Mouse (Mus musculus) forebrain, embryonic 10.5 days (tissue): ENCODE measurements at regions not wholly inside any gene's neighbourhood (a gene's known extent, or its start where the extent isn't known, plus 50 kb on each side); places are given as distances from the start of the nearest gene placed in this dataset.
A peak's percentile ranks its signal among the peaks of the same experiment; 100 is the strongest.

ENCODE experiments used
- DNase-seq: peaks from one replicate; pipeline ENCODE4 v3.0.0-alpha.2; 2017; ENCODE audit warnings: low spot score; ENCODE audit errors: extremely low spot score
- H3K27ac ChIP-seq: fragments of 300-500 bp; sonication (generic); 2 replicates; pipeline ENCODE4 v1.5.1; 2016; ENCODE audit warnings: mild to moderate bottlenecking
- H3K27me3 ChIP-seq: fragments of 300-500 bp; sonication (generic); 2 replicates; pipeline ENCODE4 v1.6.1; 2016; ENCODE audit warnings: mild to moderate bottlenecking; ENCODE audit not compliant: poor library complexity, severe bottlenecking
- H3K36me3 ChIP-seq: fragments of 300-500 bp; sonication (generic); replicated peaks from 2 replicates; pipeline ENCODE4 v1.6.1; 2016; ENCODE audit warnings: mild to moderate bottlenecking, moderate library complexity
- H3K4me1 ChIP-seq: fragments of 300-500 bp; sonication (generic); 2 replicates; pipeline ENCODE4 v1.6.1; 2016
- H3K4me3 ChIP-seq: fragments of 300-500 bp; sonication (generic); 2 replicates; pipeline ENCODE4 v1.5.1; 2016; ENCODE audit warnings: mild to moderate bottlenecking, moderate library complexity
- H3K9me3 ChIP-seq: fragments of 300-500 bp; sonication (generic); 2 replicates; pipeline ENCODE4 v1.6.1; 2016; ENCODE audit warnings: mild to moderate bottlenecking, moderate library complexity
- WGBS: fragments of 180-500 bp; shearing (Covaris S2); methylation state at CpG from one replicate; pipeline ENCODE4 v1.1.7; 2016; 5-methylcytosine and 5-hydroxymethylcytosine counted together

GRCm38 (mm10) chr8:109087781-109088180, 406.0 kb upstream of the Pmfbp1 start:
- DNase-seq, result no peak
- Histone ChIP-seq H3K4me1 (no peaks in the 10 kb centered on the region), H3K36me3 (no peaks in the 10 kb centered on the region), H3K27ac (no peak overlapping the region), H3K27me3 (no peaks in the 10 kb centered on the region), H3K4me3 (no peak overlapping the region), H3K9me3 (no peaks in the 10 kb centered on the region)
- WGBS, result 69% methylated on average over 1 of the region's 1 CpGs

DNA sequence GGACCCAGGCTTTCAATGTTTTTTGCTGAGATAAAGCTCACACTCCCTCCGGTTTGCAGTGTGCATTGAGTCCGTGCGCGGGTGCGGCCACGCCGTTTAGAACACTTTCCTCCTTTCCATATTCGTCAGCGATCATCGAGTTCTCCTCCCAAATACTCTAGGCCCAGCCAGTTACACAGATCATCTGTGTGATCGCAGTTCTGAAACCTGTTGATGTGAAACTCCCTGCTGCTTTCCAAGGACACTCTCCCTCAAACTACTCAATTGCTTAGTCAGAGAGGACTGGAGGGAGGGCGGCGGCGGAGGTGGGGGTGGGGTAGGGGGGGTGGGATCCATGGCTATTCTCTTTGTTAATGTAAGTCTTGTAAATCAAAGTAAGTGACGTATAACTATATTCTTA, 394.2 kb upstream of the Pmfbp1 start:
- Histone ChIP-seq H3K27me3 (no peaks in the 10 kb centered on the region), H3K4me3 (no peak overlapping the region), H3K36me3 (no peaks in the 10 kb centered on the region), H3K4me1 (no peaks in the 10 kb centered on the region), H3K9me3 (no peaks in the 10 kb centered on the region), H3K27ac (no peak overlapping the region)
- DNase-seq, result no peak
- WGBS, result 92% methylated on average over 15 of the region's 15 CpGs

- no peak for DNase-seq
- WGBS, result 89% methylated on average over 5 of the region's 5 CpGs
Measured at GRCm38 (mm10) chr8:109101416-109101815, 392.4 kb upstream of the Pmfbp1 start.

DNA sequence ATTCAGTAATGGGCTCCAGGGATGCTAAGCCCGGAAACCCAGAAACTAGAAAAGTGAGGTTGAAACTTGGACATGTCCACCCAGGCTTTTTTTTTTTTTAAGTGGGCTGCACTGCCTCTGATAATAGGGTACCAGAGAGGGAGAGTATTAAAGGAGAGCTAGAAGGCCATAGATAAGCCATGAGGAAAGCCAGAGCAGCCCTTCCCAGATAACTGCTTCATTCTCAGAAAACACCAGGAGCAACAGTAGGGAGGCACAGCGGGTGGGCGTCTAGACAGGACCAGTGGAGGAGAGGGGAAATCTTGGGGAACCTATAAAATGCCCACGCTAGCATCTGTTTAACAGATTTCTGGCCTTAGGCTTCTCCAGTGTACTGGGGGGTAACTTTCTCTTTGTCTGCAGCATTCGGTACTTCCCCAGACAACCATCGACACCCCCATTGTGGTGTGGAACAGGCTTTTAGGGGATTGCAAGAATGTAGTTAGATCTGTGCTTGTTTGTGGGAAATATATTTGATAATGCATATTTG, 389.0 kb upstream of the Pmfbp1 start:
- H3K27me3 ChIP-seq, result no peaks in the 10 kb centered on the region
- DNase-seq, result no peak
- H3K4me3 ChIP-seq, result no peak overlapping the region
- H3K27ac ChIP-seq, result no peak overlapping the region
- WGBS, result 63% methylated on average over 6 of the region's 6 CpGs
- no peaks in the 10 kb centered on the region for H3K9me3 ChIP-seq
- no peaks in the 10 kb centered on the region for H3K36me3 ChIP-seq
- H3K4me1 ChIP-seq, result peaks cover 28% of the 10 kb centered on the region

More at GRCm38 (mm10) chr8:109101416-109101815, 392.4 kb upstream of the Pmfbp1 start:
- no peak overlapping the region for H3K27ac ChIP-seq
- peaks cover 11% of the 10 kb centered on the region; the same call in 1 of the 2 replicates for H3K4me1 ChIP-seq
- H3K4me3 ChIP-seq, result no peak overlapping the region
- H3K27me3 ChIP-seq, result no peaks in the 10 kb centered on the region
- H3K9me3 ChIP-seq, result no peaks in the 10 kb centered on the region
- H3K36me3 ChIP-seq, result no peaks in the 10 kb centered on the region

GRCm38 (mm10) chr8:109105693-109106092, 388.1 kb upstream of the Pmfbp1 start:
- Histone ChIP-seq H3K4me1 (peaks cover 28% of the 10 kb centered on the region), H3K9me3 (no peaks in the 10 kb centered on the region), H3K27ac (no peak overlapping the region), H3K4me3 (no peak overlapping the region), H3K36me3 (no peaks in the 10 kb centered on the region), H3K27me3 (no peaks in the 10 kb centered on the region)
- DNase-seq, result no peak
- WGBS, result 31% methylated on average over 6 of the region's 6 CpGs

- Histone ChIP-seq H3K4me1 (peaks cover 28% of the 10 kb centered on the region), H3K27me3 (no peaks in the 10 kb centered on the region), H3K36me3 (no peaks in the 10 kb centered on the region), H3K4me3 (no peak overlapping the region), H3K9me3 (no peaks in the 10 kb centered on the region), H3K27ac (0 out of 2 replicates have a peak overlapping the region, but pooled peaks have one; percentile 35)
- 64% methylated on average over 9 of the region's 9 CpGs for WGBS
- DNase-seq, result no peak
Measured at GRCm38 (mm10) chr8:109106971-109107370, 386.9 kb upstream of the Pmfbp1 start.

- DNase-seq, result no peak
- WGBS, result 71% methylated on average over 12 of the region's 12 CpGs
- Histone ChIP-seq H3K36me3 (no peaks in the 10 kb centered on the region), H3K9me3 (no peaks in the 10 kb centered on the region), H3K27me3 (no peaks in the 10 kb centered on the region), H3K27ac (no peak overlapping the region), H3K4me3 (no peak overlapping the region), H3K4me1 (peaks cover 28% of the 10 kb centered on the region)
Measured at GRCm38 (mm10) chr8:109107762-109108161, 386.1 kb upstream of the Pmfbp1 start.

DNA sequence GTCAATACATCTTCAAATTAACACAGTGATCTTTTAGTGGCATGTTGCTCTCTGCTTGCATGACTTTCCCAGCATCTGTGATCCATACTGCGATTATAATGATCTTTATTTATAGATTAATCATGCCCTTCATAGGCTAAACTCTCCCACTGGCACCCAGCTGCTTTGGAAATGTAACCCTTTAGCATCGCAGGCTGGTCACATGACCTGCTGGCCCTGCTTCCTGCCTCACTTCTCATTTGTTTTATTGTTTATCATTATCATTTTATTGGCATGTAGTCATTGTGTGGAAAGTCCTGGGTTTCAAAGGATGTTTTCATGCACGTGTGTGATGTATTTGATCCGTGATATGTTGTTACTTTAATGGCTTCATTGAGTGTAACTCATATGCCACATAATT, 384.4 kb upstream of the Pmfbp1 start:
- H3K36me3 ChIP-seq, result no peaks in the 10 kb centered on the region
- no peaks in the 10 kb centered on the region for H3K9me3 ChIP-seq
- no peaks in the 10 kb centered on the region for H3K27me3 ChIP-seq
- WGBS, result 90% methylated on average over 4 of the region's 4 CpGs
- peaks cover 28% of the 10 kb centered on the region for H3K4me1 ChIP-seq
- DNase-seq, result no peak
- no peak overlapping the region for H3K27ac ChIP-seq
- H3K4me3 ChIP-seq, result no peak overlapping the region

- Histone ChIP-seq H3K4me3 (no peak overlapping the region), H3K27me3 (peaks cover 13% of the 10 kb centered on the region; the same call in 1 of the 2 replicates), H3K27ac (no peak overlapping the region), H3K36me3 (no peaks in the 10 kb centered on the region), H3K9me3 (no peaks in the 10 kb centered on the region), H3K4me1 (peaks cover 13% of the 10 kb centered on the region)
- DNase-seq, result peak; percentile 22
- 15% methylated on average over 6 of the region's 6 CpGs for WGBS
Measured at GRCm38 (mm10) chr8:109121776-109122175, 372.1 kb upstream of the Pmfbp1 start.

- Histone ChIP-seq H3K4me3 (no peak overlapping the region), H3K27me3 (no peaks in the 10 kb centered on the region), H3K9me3 (no peaks in the 10 kb centered on the region), H3K36me3 (no peaks in the 10 kb centered on the region), H3K4me1 (no peaks in the 10 kb centered on the region), H3K27ac (no peak overlapping the region)
- 88% methylated on average over 8 of the region's 8 CpGs for WGBS
- DNase-seq, result no peak
Measured at GRCm38 (mm10) chr8:109142495-109143158, 351.2 kb upstream of the Pmfbp1 start.

- WGBS, result 89% methylated on average over 4 of the region's 4 CpGs
- DNase-seq, result no peak
- H3K36me3 ChIP-seq, result no peaks in the 10 kb centered on the region
- H3K4me3 ChIP-seq, result no peak overlapping the region
- H3K9me3 ChIP-seq, result peaks cover 13% of the 10 kb centered on the region; the same call in 1 of the 2 replicates
- no peaks in the 10 kb centered on the region for H3K27me3 ChIP-seq
- no peaks in the 10 kb centered on the region for H3K4me1 ChIP-seq
- H3K27ac ChIP-seq, result no peak overlapping the region
Measured at GRCm38 (mm10) chr8:109151711-109152110, 342.1 kb upstream of the Pmfbp1 start.

GRCm38 (mm10) chr8:109155489-109155888, 338.3 kb upstream of the Pmfbp1 start:
- no peaks in the 10 kb centered on the region for H3K36me3 ChIP-seq
- H3K4me3 ChIP-seq, result no peak overlapping the region
- no peaks in the 10 kb centered on the region for H3K27me3 ChIP-seq
- no peak for DNase-seq
- H3K9me3 ChIP-seq, result peaks cover 13% of the 10 kb centered on the region; the same call in 1 of the 2 replicates
- no peak overlapping the region for H3K27ac ChIP-seq
- no peaks in the 10 kb centered on the region for H3K4me1 ChIP-seq
- WGBS, result 86% methylated on average over 11 of the region's 11 CpGs

DNA sequence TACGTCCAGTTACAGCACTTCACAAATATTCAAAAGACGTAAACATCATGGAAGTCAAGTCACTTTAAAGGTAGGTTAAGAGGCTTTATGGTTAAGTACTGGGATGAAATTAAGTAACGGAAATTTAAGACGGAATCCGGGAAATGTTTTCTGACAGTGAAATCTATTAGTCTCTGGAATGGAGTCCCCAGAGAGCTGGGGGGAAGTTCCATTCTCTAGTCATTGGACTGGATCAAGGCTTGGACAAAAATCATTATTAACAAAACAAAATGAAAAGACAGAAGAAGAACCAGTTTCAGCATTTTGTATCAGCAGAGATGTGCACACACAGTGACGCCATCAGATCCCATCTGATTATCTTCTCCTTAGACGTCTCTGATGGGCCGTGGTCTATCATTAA, 337.8 kb upstream of the Pmfbp1 start:
- Histone ChIP-seq H3K4me3 (no peak overlapping the region), H3K27me3 (no peaks in the 10 kb centered on the region), H3K4me1 (no peaks in the 10 kb centered on the region), H3K27ac (no peak overlapping the region), H3K36me3 (no peaks in the 10 kb centered on the region), H3K9me3 (peaks cover 7% of the 10 kb centered on the region; the same call in 1 of the 2 replicates)
- 90% methylated on average over 8 of the region's 8 CpGs for WGBS
- no peak for DNase-seq
